ENCODE assay signal across 12 mouse cellular contexts in the genomic region with DNA sequence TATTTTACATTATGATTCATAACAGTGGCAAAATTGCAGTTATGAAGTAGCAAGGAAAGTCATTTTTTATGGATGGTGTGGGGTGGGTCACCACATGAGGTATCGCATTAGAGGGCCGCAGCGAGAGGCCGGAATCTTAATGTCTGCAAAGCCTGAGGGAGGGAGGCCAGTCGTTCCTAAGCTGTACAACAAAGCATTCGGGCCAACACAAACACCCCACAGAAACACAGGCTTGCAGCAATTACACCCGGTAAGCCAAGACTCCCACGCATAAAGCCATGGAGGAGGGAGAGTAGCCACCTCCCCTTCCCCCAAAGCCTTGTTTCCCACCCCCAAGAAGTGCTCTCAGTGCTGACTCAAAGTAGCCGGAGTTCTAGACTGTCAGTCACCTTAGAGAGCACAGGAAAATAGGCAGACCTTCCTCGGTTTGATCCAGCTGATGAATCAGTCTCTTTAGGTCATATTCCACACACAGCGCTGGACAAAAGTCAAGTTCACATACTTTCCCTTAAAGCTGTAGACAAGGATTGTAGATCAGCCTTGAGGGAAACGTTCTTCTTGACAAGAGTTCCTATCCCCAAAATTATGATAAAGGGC. TPM values are rescaled to one million over a fixed set of nuclear protein-coding genes. Genes with fewer than 3 reads are reported as not detected.
DNase-seq lines count a peak whose midpoint lies in the region; TF ChIP-seq lines count a peak whose summit lies in the region.
"Had no signal": no experiment of that assay in that cellular context is flagged by ENCODE, and none has a peak within 500 bp of the region (broad histone marks: within the 10 kb centered on the region; RNA-seq: fewer than 3 reads in every experiment).

No protein-coding gene starts in this region.

- no peak for TF ChIP-seq POLR2A in kidney, adult 2 months (IDR thresholded peaks at IDR 0.05; ENCODE audit: low read depth, low read length)

- H3K4me3 ChIP-seq in left cerebral cortex, adult 2 months = no peak overlapping the region
- H3K4me3 ChIP-seq in kidney, adult 2 months (ENCODE audit: insufficient read depth, low read depth, low read length) = no peak overlapping the region
- H3K4me3 ChIP-seq: embryonic facial prominence, embryonic 13.5 days; gastrocnemius, adult 2 months had no signal

- H3K27me3 ChIP-seq in kidney, adult 2 months (replicated peaks; ENCODE audit: control insufficient read depth, insufficient read depth, low read length) = no peaks in the 10 kb centered on the region
- H3K27me3 ChIP-seq: embryonic facial prominence, embryonic 13.5 days had no signal

- peaks cover 6% of the 10 kb centered on the region; the same call in 1 of the 2 replicates for H3K4me1 ChIP-seq in kidney, adult 2 months (ENCODE audit: control insufficient read depth, insufficient read depth, low read length)

- 43% methylated on average over 12 of the region's 12 CpGs for WGBS in kidney, adult 2 months

- H3K36me3 ChIP-seq in kidney, adult 2 months (ENCODE audit: control insufficient read depth, insufficient read depth, low read length) = no peaks in the 10 kb centered on the region
- H3K36me3 ChIP-seq: embryonic facial prominence, embryonic 13.5 days had no signal

- TF ChIP-seq CTCF in left cerebral cortex, adult 2 months (IDR thresholded peaks at IDR 0.05) = no peak
- no peak for TF ChIP-seq CTCF in kidney, adult 2 months (conservative IDR thresholded peaks at IDR 0.05; ENCODE audit: insufficient read depth, insufficient read length, low read depth, low read length)

- DNase-seq in left cerebral cortex, adult 2 months (ENCODE audit: extremely low spot score in 1 of 2, low spot score in 2 of 2) = peak in 1 of 2 experiments; percentile 23
- no peak for DNase-seq in left cerebral cortex, postnatal 14 days (ENCODE audit: low spot score in 2 of 2)
- DNase-seq in fat pad, adult 2 months (ENCODE audit: extremely low read depth, low read depth, low spot score) = peak; percentile 69
- DNase-seq in kidney, adult 2 months = peak; percentile 9
- peak; percentile 24 for DNase-seq in ovary, postnatal 36 days (ENCODE audit: low spot score)
- DNase-seq in left cerebral cortex, adult 9 months (ENCODE audit: low spot score in 2 of 2) = no peak
- DNase-seq in retina, embryonic 14.5 days (ENCODE audit: low spot score) = no peak
- no peak for DNase-seq in layer of hippocampus, postnatal 36 days
- DNase-seq: gastrocnemius, adult 2 months; lung, embryonic 14.5 days had no signal

- intact Hi-C loops in left cerebral cortex, adult 2 months (cut with DNase I) = no loop called here
- intact Hi-C loops in left cerebral cortex, postnatal 14 days (cut with DNase I) = no loop called here

- H3K27ac ChIP-seq in left cerebral cortex, adult 2 months = peak overlapping the region; percentile 69
- H3K27ac ChIP-seq in kidney, adult 2 months (ENCODE audit: insufficient read depth, low read depth, low read length) = no peak overlapping the region
- H3K27ac ChIP-seq: embryonic facial prominence, embryonic 13.5 days; gastrocnemius, adult 2 months had no signal

RNA-seq across cellular contexts. Expression of a gene that starts 51.2 kb away (rescaled TPM):
- under 1 TPM; 0.63 to 0.86 TPM for total RNA-seq in left cerebral cortex, adult 2 months (2021)
- total RNA-seq in left cerebral cortex, postnatal 14 days (2021) = 1 to 10 TPM in 1 of 2 experiments, under 1 TPM in 1; 0.53 to 1.3 TPM
- 0.34 and 0.39 TPM in 2 replicates for polyA plus RNA-seq in kidney, adult 2 months (2012; rRNA removed)
- under 1 TPM; 0.42 to 0.63 TPM for total RNA-seq in layer of hippocampus, postnatal 36 days (2021)
- total RNA-seq: gastrocnemius, adult 2 months had no signal
- polyA plus RNA-seq: limb, embryonic 11.5 days; lung, embryonic 14.5 days had no signal

Comparison
In these comparisons a context has a peak if more than half of its experiments do, and no peak if none do; other contexts are left out.
1. DNase-seq: peak in fat pad, adult 2 months (single experiment), kidney, adult 2 months (single experiment) and ovary, postnatal 36 days (single experiment); none in left cerebral cortex, postnatal 14 days (0 of 2), left cerebral cortex, adult 9 months (0 of 2), retina, embryonic 14.5 days (single experiment) and layer of hippocampus, postnatal 36 days (0 of 2).